Mouse (Mus musculus): ENCODE results near the gene Inhbb. TPM values are rescaled to one million over a fixed set of nuclear protein-coding genes. Genes with fewer than 3 reads are reported as not detected.

Gene Inhbb
- total RNA-seq (2023; ENCODE audit: inconsistent age) = not detected in 4 replicates

GRCm38 (mm10) chr1:119421576-119422421, at the start of gene Inhbb:
Gene Inhbb, minus strand, starts transcription at chr1:119422248.

Other genes with a start within 250 kb of the Inhbb start
- 7.9 to 13.1 TPM (median 10.0 TPM) in 4 replicates for gene Ralb, start 82.5 kb upstream of the Inhbb start, total RNA-seq (2023; ENCODE audit: inconsistent age)
- gene Tmem185b, start 103.9 kb upstream of the Inhbb start, total RNA-seq (2023; ENCODE audit: inconsistent age) = 25.0 to 30.8 TPM (median 25.7 TPM) in 4 replicates
- 3.2 to 6.1 TPM (median 4.2 TPM) in 4 replicates for gene Epb41l5, start 226.8 kb upstream of the Inhbb start, total RNA-seq (2023; ENCODE audit: inconsistent age)